Mouse (Mus musculus) spleen, postnatal 14 days (tissue): ENCODE measurements at regions not wholly inside any gene's neighbourhood (a gene's known extent, or its start where the extent isn't known, plus 50 kb on each side); places are given as distances from the start of the nearest gene placed in this dataset.

Source experiments
- DNase-seq, 2 experiments: peaks; one replicate each; pipeline ENCODE4 v3.0.0; 2021 to 2022; ENCODE audit warnings: low spot score in 2 of 2

GRCm38 (mm10) chr7:36095258-36096130, 292.7 kb upstream of the Zfp507 start:
- no peak for DNase-seq

DNA sequence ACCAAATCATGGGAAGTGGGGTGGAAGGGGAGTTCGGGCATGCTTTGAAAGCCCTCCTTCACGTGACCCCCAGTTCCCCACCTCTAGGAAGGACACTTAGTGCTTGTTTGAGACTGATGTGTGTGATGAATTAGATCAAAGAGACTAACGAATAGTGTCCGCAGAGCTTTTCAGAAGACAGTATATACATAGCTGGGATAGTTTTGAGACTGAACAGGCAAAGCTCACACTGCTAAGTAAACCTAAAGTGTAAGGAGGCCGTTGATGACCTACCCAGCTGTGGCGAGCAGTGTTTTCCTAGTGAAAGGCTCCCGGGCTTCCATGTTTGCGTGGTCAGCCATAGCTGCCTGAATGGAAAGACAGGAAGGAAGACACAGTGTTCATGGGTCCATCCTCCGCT, 288.3 kb upstream of the Zfp507 start:
- no peak for DNase-seq

- DNase-seq = no peak
These were observed 287.7 kb upstream of the Zfp507 start for GRCm38 (mm10) chr7:36090291-36091123.

- no peak for DNase-seq
These were observed 284.8 kb upstream of the Zfp507 start for GRCm38 (mm10) chr7:36087598-36087997.

DNA sequence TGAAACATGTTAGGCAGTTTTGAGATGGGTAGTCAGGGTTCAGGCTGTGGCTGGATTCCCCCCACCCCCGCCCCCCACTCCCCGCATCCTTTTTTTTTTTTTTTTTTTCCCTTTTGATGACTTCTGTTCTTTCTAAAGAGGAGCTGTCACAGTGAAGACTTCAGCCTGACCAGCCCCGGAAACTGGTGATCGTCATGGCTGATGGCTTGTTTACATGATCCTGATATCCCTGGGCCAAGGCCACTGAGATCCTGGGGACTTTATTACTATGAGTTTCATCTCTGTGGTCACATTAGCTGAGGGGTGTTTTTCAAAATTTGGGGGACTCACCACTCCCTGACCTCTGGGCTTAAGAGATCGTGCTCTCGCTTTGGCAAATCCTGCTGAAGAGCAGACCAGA, 275.9 kb upstream of the Zfp507 start:
- no peak for DNase-seq

DNA sequence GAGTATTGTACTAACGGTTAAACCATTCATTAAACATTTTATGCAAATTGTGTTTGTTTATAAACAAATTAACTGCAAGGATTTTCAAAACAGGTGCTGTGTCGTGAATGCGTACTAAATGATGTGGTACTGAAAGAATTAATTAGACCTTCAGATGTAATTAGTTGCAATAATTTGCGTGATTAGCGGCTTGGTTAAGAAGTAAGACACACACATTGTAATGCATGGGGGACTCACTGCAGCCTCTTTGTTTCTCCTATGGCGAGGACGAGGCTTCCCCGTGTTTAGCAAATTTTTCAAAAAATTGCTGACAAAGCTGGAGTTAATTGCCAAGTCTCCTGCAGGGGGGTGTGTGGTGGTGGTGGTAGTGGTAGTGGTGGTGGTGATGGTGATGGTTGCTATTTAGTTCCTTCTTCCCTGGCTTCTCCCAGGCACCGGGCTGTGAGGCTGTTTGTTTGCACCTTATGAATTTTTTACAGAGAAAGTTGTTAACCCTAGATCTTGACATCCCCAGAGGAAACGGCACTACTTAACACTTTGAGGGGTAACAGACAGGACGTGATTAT, 275.4 kb upstream of the Zfp507 start:
- no peak for DNase-seq

- no peak for DNase-seq
These were observed 274.5 kb upstream of the Zfp507 start for GRCm38 (mm10) chr7:36077271-36077670.

DNA sequence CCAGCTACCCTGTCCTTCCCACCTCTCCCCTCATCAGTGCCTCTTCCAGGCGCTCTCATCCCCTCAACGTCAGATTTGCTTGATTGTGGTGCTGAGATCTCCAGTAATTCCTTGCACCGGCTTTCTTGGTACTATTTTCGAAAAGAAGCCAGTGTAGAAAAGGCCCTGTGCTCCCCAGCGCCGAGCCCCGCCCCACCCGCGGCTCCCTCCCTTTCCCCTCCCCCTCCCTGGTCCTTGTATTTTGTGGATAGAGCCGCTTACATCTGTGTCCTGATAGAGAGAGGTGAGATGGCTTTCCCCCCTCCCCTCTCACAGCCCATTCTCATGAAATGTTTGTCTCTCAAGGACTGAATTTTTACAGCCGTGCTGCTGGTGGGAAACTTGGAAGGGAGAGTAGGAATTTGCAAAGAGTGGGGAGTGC, 273.2 kb upstream of the Zfp507 start:
- DNase-seq = no peak

- DNase-seq = no peak
These were observed 269.0 kb upstream of the Zfp507 start for GRCm38 (mm10) chr7:36071774-36072173.

GRCm38 (mm10) chr7:36066725-36067124, 263.9 kb upstream of the Zfp507 start:
- no peak for DNase-seq

DNA sequence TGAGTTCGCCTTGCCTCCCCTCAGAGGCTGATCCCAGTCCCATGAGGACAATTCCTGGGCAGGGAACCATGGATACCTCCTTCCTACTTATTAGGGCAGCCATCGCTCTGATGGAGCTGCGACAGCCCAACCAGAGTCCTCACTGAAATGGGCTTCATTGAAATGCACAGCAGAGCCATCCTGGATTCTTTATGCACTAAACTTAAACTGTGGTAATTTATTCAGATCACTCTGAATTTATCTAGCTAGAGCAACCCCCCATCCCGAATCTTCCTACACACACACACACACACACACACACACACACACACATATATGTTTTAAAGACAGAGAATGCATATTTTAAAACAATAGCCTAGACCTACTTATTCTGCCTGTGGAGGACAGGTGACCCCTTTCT, 258.9 kb upstream of the Zfp507 start:
- no peak for DNase-seq

DNA sequence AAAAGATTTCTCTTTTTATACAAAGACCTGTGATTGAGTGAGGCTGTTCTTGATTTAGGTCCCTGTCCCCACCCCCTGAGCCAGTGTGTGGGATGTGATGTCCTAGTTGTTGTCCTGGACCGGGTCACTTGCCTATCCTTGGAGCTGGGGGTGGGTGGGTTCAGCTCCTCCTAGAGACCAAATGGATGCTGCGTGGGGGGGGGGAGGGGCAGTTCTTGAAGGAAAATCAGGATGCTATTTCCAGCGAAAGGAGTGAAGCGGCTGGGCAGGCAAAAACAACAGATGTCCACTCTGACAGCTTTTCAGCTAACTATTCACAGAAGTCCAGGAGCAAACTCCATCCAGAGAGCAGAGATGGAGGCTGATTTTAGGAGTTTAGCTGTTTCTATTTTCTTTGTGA, 257.6 kb upstream of the Zfp507 start:
- DNase-seq = no peak

GRCm38 (mm10) chr7:36046053-36046452, 243.2 kb upstream of the Zfp507 start:
- no peak for DNase-seq

GRCm38 (mm10) chr7:36031881-36032280, 229.1 kb upstream of the Zfp507 start:
- no peak for DNase-seq

- DNase-seq = no peak
These were observed 220.2 kb upstream of the Zfp507 start for GRCm38 (mm10) chr7:36023015-36023414.

DNA sequence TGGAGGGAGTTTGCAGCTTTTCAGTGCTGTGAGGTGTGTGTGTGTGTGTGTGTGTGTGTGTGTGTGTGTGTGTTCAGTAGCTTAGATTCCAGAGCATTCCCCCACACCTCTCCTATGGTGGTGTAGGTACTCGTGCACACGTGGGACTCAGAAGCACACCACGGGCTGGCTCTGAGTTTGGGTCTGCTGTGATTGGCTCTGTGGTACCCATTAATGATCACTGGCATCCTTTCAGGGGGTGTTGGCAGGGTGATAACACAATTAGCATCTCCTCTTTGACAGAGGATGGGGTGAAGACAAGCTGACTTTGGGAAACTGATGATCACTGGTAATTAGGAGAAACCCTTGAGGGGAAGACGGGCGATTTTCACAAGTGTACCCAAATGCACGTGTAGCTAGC, 219.7 kb upstream of the Zfp507 start:
- DNase-seq = no peak

DNA sequence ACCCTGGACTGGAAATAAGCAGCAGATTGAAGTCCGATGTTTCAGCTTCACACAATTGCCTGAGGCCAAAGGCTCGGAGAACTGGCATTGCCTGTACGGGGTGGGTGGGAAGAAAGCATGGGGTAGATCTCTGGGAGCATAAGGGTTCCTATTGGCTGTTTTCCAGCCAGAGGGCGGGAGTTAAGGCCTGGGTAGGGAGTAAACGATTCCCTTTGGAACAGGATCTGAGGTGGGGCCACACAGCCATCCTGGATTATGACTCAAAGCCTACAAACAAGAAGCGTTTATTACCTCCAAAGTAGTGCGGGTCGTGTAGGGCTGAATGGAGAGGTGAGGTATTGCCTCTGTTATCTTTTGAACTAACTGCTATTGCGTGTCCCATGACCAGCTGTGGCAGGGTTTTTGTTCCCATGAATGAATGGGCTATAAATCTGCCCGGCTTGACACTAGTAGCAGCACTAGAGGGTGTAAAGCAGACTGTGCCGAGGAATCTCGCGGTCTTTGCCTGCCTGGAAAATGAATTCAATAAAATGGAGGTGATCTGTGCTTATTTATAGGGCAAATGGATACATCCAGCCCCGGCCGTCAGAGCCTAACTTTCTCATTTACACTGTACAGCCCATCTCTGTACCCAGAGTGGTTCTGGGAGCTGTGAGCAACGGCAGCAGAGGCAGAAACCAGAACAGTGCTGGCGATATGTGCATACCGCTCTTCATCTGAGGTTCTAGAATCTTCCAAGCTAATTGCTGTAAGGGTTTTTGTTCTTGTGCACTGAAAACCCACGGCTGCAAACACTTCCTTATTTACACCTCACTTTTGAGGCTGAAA, 214.3 kb upstream of the Zfp507 start:
- DNase-seq = no peak

DNA sequence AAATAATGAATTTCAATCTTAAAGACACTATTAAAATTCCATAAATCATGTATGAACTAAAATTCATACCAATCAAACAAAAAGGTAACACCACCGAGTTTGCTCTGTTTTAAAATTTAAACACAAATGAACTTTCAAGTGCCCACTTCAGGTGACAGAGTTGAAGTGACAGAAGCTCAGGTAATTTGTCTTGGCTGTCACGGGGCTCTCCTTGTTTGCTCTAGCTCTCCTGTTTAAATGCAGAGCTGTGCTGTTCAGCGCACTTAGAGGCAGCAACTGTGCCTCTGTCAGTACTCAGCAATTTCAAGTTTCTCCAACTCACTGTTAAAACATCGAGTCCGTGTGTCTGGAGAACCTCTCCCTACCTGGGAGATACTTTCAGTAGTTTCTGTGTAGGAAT, 193.8 kb upstream of the Zfp507 start:
- no peak for DNase-seq

GRCm38 (mm10) chr7:35992511-35992910, 189.7 kb upstream of the Zfp507 start:
- DNase-seq = no peak

GRCm38 (mm10) chr7:35991141-35991540, 188.3 kb upstream of the Zfp507 start:
- DNase-seq = no peak

GRCm38 (mm10) chr7:35989456-35989855, 186.7 kb upstream of the Zfp507 start:
- no peak for DNase-seq
